Mouse (Mus musculus) thymus, adult 2 months (tissue): ENCODE measurements around the gene Vmn1r188.

Source experiments
- CTCF ChIP-seq: fragments of 200-500 bp; IDR thresholded peaks from 2 replicates; pipeline ENCODE4 v1.5.1; 2012; ENCODE audit warnings: mild to moderate bottlenecking, control low read depth, low read length, moderate library complexity, borderline replicate concordance; ENCODE audit not compliant: control insufficient read depth, poor library complexity, insufficient read depth; ENCODE audit errors: extremely low read depth
- POLR2A ChIP-seq: fragments of 200-500 bp; IDR thresholded peaks from 2 replicates; pipeline ENCODE4 v1.6.1; 2012; ENCODE audit warnings: mild to moderate bottlenecking, low read length, control low read depth, moderate library complexity; ENCODE audit not compliant: control insufficient read depth, poor library complexity, insufficient read depth; ENCODE audit errors: extremely low read depth

- no peak for TF ChIP-seq CTCF
- TF ChIP-seq POLR2A, result no peak
Measured at GRCm38 (mm10) chr13:22051523-22051859, 32.7 kb upstream of the Vmn1r188 start.
